Mouse (Mus musculus): ENCODE data around the gene Cacna1a. TPM values are rescaled to one million over a fixed set of nuclear protein-coding genes. Genes with fewer than 3 reads are reported as not detected.

The Cacna1a gene
- polyA plus RNA-seq, 1 experiment from 2014 or later, result 20.3 TPM

- no peaks in the 10 kb centered on the region for H3K27me3 ChIP-seq (replicated peaks; ENCODE audit: control insufficient read depth, insufficient read depth, low read length)
- no peak overlapping the region for H3K9ac ChIP-seq (replicated peaks; ENCODE audit: low read depth, low read length)
- ATAC-seq, result no peak
- H3K36me3 ChIP-seq (ENCODE audit: control insufficient read depth, insufficient read depth), result no peaks in the 10 kb centered on the region
- H3K4me1 ChIP-seq (replicated peaks; ENCODE audit: control insufficient read depth, insufficient read depth, low read length), result no peaks in the 10 kb centered on the region
- H3K4me2 ChIP-seq (ENCODE audit: low read length), result no peak overlapping the region
- WGBS, result 82% methylated on average over 3 of the region's 3 CpGs
- H3K4me3 ChIP-seq (replicated peaks; ENCODE audit: low read length), result no peak overlapping the region
- H3K9me3 ChIP-seq (ENCODE audit: control insufficient read depth, low read length), result no peaks in the 10 kb centered on the region
- no peak overlapping the region for H3K27ac ChIP-seq (ENCODE audit: low read length)
Measured at GRCm38 (mm10) chr8:84424426-84424825, 36.2 kb downstream of the Cacna1a start.

DNA sequence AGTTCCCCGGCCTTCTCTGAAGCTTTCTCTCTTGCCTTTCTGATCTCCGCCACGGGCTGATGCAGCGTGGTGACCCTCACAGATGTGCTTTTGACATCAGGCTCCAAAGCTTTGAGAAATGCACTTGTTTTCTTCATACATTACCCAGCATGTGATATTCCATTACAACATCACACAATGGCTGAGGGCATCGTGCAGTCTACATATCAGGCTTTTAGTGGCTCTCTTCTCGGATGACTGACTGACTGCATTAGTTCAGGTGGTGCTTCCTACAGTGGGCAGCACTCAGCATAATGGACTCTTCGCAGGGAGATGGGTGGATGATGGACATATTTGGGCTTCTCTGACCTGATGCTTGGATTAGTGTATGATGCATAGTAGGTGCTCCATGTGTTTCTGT, 37.8 kb downstream of the Cacna1a start:
- no peaks in the 10 kb centered on the region for H3K9me3 ChIP-seq (ENCODE audit: control insufficient read depth, low read length)
- no peaks in the 10 kb centered on the region for H3K4me1 ChIP-seq (replicated peaks; ENCODE audit: control insufficient read depth, insufficient read depth, low read length)
- no peaks in the 10 kb centered on the region for H3K27me3 ChIP-seq (replicated peaks; ENCODE audit: control insufficient read depth, insufficient read depth, low read length)
- no peak overlapping the region for H3K9ac ChIP-seq (replicated peaks; ENCODE audit: low read depth, low read length)
- WGBS, result 94% methylated on average over 7 of the region's 7 CpGs
- no peak overlapping the region for H3K4me3 ChIP-seq (replicated peaks; ENCODE audit: low read length)
- H3K27ac ChIP-seq (ENCODE audit: low read length), result no peak overlapping the region
- no peak overlapping the region for H3K4me2 ChIP-seq (ENCODE audit: low read length)
- no peaks in the 10 kb centered on the region for H3K36me3 ChIP-seq (ENCODE audit: control insufficient read depth, insufficient read depth)
- no peak for ATAC-seq

DNA sequence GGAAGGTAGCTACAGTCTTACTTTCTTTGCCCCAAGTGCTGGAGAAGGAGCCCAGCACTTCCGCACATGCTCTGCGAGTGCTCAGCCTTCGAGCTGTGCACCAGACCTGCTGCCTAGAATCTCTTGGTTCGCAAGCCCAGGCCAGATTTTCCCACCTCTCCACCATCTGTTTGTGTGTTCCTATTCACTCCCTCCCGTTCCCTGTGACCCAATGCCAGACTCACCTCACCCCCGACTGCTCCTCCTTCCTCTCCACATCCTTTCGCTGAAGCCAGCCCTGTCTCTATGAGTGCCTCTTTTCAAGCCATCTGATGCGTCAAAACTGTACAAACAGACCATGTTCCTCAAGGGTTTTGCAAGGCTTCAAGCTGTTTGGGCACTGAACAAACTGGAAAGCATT, 38.3 kb downstream of the Cacna1a start:
- no peak overlapping the region for H3K4me2 ChIP-seq (ENCODE audit: low read length)
- no peaks in the 10 kb centered on the region for H3K27me3 ChIP-seq (replicated peaks; ENCODE audit: control insufficient read depth, insufficient read depth, low read length)
- ATAC-seq, result no peak
- H3K9me3 ChIP-seq (ENCODE audit: control insufficient read depth, low read length), result no peaks in the 10 kb centered on the region
- no peak overlapping the region for H3K9ac ChIP-seq (replicated peaks; ENCODE audit: low read depth, low read length)
- 78% methylated on average over 8 of the region's 8 CpGs for whole genome bisulfite sequencing
- no peak overlapping the region for H3K4me3 ChIP-seq (replicated peaks; ENCODE audit: low read length)
- no peak overlapping the region for H3K27ac ChIP-seq (ENCODE audit: low read length)
- H3K4me1 ChIP-seq (replicated peaks; ENCODE audit: control insufficient read depth, insufficient read depth, low read length), result no peaks in the 10 kb centered on the region
- no peaks in the 10 kb centered on the region for H3K36me3 ChIP-seq (ENCODE audit: control insufficient read depth, insufficient read depth)

DNA sequence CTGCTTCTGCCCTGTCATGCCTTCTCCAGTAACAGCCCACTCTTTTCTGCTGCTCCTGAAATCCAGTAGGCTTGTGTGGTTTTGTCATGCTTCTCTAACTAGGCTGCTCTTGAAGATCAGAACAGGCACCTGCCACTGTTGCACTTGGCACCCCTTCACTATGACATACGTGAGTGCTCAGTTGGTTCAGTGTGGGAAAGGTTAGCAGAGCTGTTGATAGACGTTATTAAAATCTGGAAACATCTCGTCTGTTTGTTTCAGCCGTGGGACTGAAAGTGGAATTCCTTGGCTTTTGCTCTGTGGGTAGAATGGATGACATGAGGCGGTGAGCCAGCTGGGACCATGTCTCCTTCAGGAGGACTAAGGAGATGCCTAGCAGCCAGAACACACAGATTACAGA, 39.8 kb downstream of the Cacna1a start:
- no peak for ATAC-seq
- WGBS, result 60% methylated on average over 5 of the region's 5 CpGs
- H3K4me2 ChIP-seq (ENCODE audit: low read length), result no peak overlapping the region

DNA sequence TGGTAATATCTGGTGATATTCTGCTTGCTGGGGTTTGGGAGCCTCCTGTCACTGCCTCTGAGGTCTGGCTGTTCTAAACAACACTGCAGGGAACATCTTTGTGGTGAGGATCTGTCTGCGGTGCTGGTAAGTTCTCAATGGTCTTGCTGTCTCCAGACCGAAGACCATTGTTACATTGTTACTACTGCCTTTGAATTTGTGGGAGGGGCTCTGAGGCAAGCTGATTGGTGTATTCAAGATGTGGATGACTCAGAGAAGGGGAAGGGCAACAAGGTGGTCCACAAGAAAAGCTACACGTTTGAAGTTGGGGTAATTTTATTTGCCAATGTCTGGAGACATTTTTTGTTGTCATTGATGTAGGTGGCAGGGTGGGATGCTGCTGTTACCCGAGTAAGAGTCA, 40.8 kb downstream of the Cacna1a start:
- 22% methylated on average over 4 of the region's 4 CpGs for WGBS
- Histone ChIP-seq H3K9ac (replicated peaks; ENCODE audit: low read depth, low read length) (no peak overlapping the region), H3K27me3 (replicated peaks; ENCODE audit: control insufficient read depth, insufficient read depth, low read length) (no peaks in the 10 kb centered on the region), H3K9me3 (ENCODE audit: control insufficient read depth, low read length) (no peaks in the 10 kb centered on the region), H3K4me3 (replicated peaks; ENCODE audit: low read length) (no peak overlapping the region), H3K27ac (ENCODE audit: low read length) (no peak overlapping the region), H3K4me1 (replicated peaks; ENCODE audit: control insufficient read depth, insufficient read depth, low read length) (no peaks in the 10 kb centered on the region), H3K4me2 (ENCODE audit: low read length) (no peak overlapping the region), H3K36me3 (ENCODE audit: control insufficient read depth, insufficient read depth) (no peaks in the 10 kb centered on the region)
- ATAC-seq, result no peak

More for the DNA sequence above, 39.8 kb downstream of the Cacna1a start:
- H3K4me1 ChIP-seq (replicated peaks; ENCODE audit: control insufficient read depth, insufficient read depth, low read length), result no peaks in the 10 kb centered on the region
- no peaks in the 10 kb centered on the region for H3K9me3 ChIP-seq (ENCODE audit: control insufficient read depth, low read length)
- H3K9ac ChIP-seq (replicated peaks; ENCODE audit: low read depth, low read length), result no peak overlapping the region
- H3K4me3 ChIP-seq (replicated peaks; ENCODE audit: low read length), result no peak overlapping the region
- H3K27ac ChIP-seq (ENCODE audit: low read length), result no peak overlapping the region
- no peaks in the 10 kb centered on the region for H3K27me3 ChIP-seq (replicated peaks; ENCODE audit: control insufficient read depth, insufficient read depth, low read length)
- H3K36me3 ChIP-seq (ENCODE audit: control insufficient read depth, insufficient read depth), result no peaks in the 10 kb centered on the region

GRCm38 (mm10) chr8:84429492-84429891, 41.3 kb downstream of the Cacna1a start:
- H3K4me2 ChIP-seq (ENCODE audit: low read length), result no peak overlapping the region
- WGBS, result 38% methylated on average over 5 of the region's 5 CpGs

GRCm38 (mm10) chr8:84435370-84435769, 47.1 kb downstream of the Cacna1a start:
- Histone ChIP-seq H3K9me3 (ENCODE audit: control insufficient read depth, low read length) (no peaks in the 10 kb centered on the region), H3K27me3 (replicated peaks; ENCODE audit: control insufficient read depth, insufficient read depth, low read length) (no peaks in the 10 kb centered on the region), H3K36me3 (ENCODE audit: control insufficient read depth, insufficient read depth) (no peaks in the 10 kb centered on the region), H3K9ac (replicated peaks; ENCODE audit: low read depth, low read length) (no peak overlapping the region), H3K27ac (ENCODE audit: low read length) (no peak overlapping the region), H3K4me1 (replicated peaks; ENCODE audit: control insufficient read depth, insufficient read depth, low read length) (no peaks in the 10 kb centered on the region), H3K4me3 (replicated peaks; ENCODE audit: low read length) (no peak overlapping the region), H3K4me2 (ENCODE audit: low read length) (no peak overlapping the region)
- 81% methylated on average over 10 of the region's 10 CpGs for WGBS
- no peak for ATAC-seq

More at GRCm38 (mm10) chr8:84429492-84429891, 41.3 kb downstream of the Cacna1a start:
- no peaks in the 10 kb centered on the region for H3K4me1 ChIP-seq (replicated peaks; ENCODE audit: control insufficient read depth, insufficient read depth, low read length)
- H3K36me3 ChIP-seq (ENCODE audit: control insufficient read depth, insufficient read depth), result no peaks in the 10 kb centered on the region
- H3K27ac ChIP-seq (ENCODE audit: low read length), result no peak overlapping the region
- no peaks in the 10 kb centered on the region for H3K9me3 ChIP-seq (ENCODE audit: control insufficient read depth, low read length)
- no peak overlapping the region for H3K9ac ChIP-seq (replicated peaks; ENCODE audit: low read depth, low read length)
- ATAC-seq, result no peak
- H3K27me3 ChIP-seq (replicated peaks; ENCODE audit: control insufficient read depth, insufficient read depth, low read length), result no peaks in the 10 kb centered on the region
- no peak overlapping the region for H3K4me3 ChIP-seq (replicated peaks; ENCODE audit: low read length)

DNA sequence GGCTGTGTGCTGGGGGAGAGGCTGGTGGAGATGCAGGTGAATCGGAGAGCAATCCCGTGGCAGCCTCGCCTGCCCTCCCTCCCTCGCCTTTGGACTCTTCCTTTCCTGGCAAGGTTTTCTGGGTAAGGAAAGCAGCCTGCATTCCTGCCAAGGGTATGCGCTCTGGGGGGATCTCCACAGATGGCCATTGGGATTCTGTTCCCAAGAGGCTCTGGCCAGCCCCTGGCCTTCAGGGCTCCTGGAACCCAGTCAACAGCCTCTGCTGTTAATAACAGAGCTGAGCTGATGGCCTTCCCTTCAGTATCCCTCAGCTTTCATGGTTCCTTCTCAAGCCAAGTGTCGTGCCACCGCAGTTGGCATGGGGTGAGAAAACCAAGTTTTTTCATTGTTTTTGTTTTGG, 51.6 kb downstream of the Cacna1a start:
- H3K27me3 ChIP-seq (replicated peaks; ENCODE audit: control insufficient read depth, insufficient read depth, low read length), result no peaks in the 10 kb centered on the region
- no peak for ATAC-seq
- H3K4me3 ChIP-seq (replicated peaks; ENCODE audit: low read length), result no peak overlapping the region
- H3K9me3 ChIP-seq (ENCODE audit: control insufficient read depth, low read length), result no peaks in the 10 kb centered on the region
- no peak overlapping the region for H3K4me2 ChIP-seq (ENCODE audit: low read length)
- H3K36me3 ChIP-seq (ENCODE audit: control insufficient read depth, insufficient read depth), result no peaks in the 10 kb centered on the region
- WGBS, result 79% methylated on average over 7 of the region's 7 CpGs
- no peak overlapping the region for H3K9ac ChIP-seq (replicated peaks; ENCODE audit: low read depth, low read length)
- H3K4me1 ChIP-seq (replicated peaks; ENCODE audit: control insufficient read depth, insufficient read depth, low read length), result no peaks in the 10 kb centered on the region
- no peak overlapping the region for H3K27ac ChIP-seq (ENCODE audit: low read length)

- Histone ChIP-seq H3K27ac (ENCODE audit: low read length) (no peak overlapping the region), H3K4me1 (replicated peaks; ENCODE audit: control insufficient read depth, insufficient read depth, low read length) (no peaks in the 10 kb centered on the region), H3K9ac (replicated peaks; ENCODE audit: low read depth, low read length) (no peak overlapping the region), H3K4me2 (ENCODE audit: low read length) (no peak overlapping the region), H3K9me3 (ENCODE audit: control insufficient read depth, low read length) (no peaks in the 10 kb centered on the region), H3K27me3 (replicated peaks; ENCODE audit: control insufficient read depth, insufficient read depth, low read length) (no peaks in the 10 kb centered on the region), H3K36me3 (ENCODE audit: control insufficient read depth, insufficient read depth) (no peaks in the 10 kb centered on the region), H3K4me3 (replicated peaks; ENCODE audit: low read length) (no peak overlapping the region)
- 0% methylated on average over 1 of the region's 1 CpGs for WGBS
- ATAC-seq, result peak; percentile 49; the same call in 1 of the 2 replicates
Measured at GRCm38 (mm10) chr8:84442043-84442442, 53.8 kb downstream of the Cacna1a start.

DNA sequence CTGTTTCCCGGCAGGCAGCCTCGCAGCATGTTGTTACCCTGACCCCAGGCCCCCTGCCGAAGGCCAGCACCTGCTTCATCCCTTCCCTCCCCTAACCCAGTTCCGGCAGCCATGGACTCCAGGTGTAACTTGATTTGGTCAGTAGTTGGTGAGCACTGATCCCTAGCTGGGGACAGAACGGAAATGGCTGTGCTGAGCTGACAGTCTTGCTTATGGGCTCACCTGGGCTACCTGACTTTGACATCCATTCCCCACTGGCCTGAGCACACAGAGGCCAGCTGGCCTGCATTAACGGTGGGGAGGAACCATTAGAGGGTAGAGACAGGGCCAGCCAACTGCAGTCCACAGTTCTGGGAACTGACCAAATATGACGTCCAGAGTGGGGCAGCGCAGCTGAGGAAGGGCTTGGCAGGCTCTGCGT, 58.3 kb downstream of the Cacna1a start:
- ATAC-seq, result no peak
- Histone ChIP-seq H3K27ac (ENCODE audit: low read length) (no peak overlapping the region), H3K27me3 (replicated peaks; ENCODE audit: control insufficient read depth, insufficient read depth, low read length) (no peaks in the 10 kb centered on the region), H3K4me3 (replicated peaks; ENCODE audit: low read length) (no peak overlapping the region), H3K36me3 (ENCODE audit: control insufficient read depth, insufficient read depth) (no peaks in the 10 kb centered on the region), H3K4me2 (ENCODE audit: low read length) (no peak overlapping the region), H3K9me3 (ENCODE audit: control insufficient read depth, low read length) (no peaks in the 10 kb centered on the region), H3K4me1 (replicated peaks; ENCODE audit: control insufficient read depth, insufficient read depth, low read length) (no peaks in the 10 kb centered on the region), H3K9ac (replicated peaks; ENCODE audit: low read depth, low read length) (no peak overlapping the region)
- 88% methylated on average over 9 of the region's 9 CpGs for WGBS
